Mouse (Mus musculus) neural tube, embryonic 11.5 days (tissue): Measurements from ENCODE around the gene Lrp1. TPM values are rescaled to one million over a fixed set of nuclear protein-coding genes. Genes with fewer than 3 reads are reported as not detected.

Experiments
- ATAC-seq: fragments of 200-750 bp; cut with Nextera tagmentation; 2 replicates; pipeline ENCODE4 v1.8.0; 2017; ENCODE audit warnings: moderate number of reproducible peaks, mild to moderate bottlenecking, moderate TSS enrichment, moderate library complexity; ENCODE audit not compliant: insufficient read depth, low FRiP score, low TSS enrichment
- DNase-seq: peaks from one replicate; pipeline ENCODE4 v3.0.0-alpha.2; 2015; ENCODE audit warnings: low spot score
- H3K27ac ChIP-seq: fragments of 300-500 bp; sonication (generic); 2 replicates; pipeline ENCODE4 v1.5.1; 2014; ENCODE audit warnings: low read depth, mild to moderate bottlenecking, low read length
- H3K27me3 ChIP-seq: fragments of 300-500 bp; sonication (generic); 2 replicates; pipeline ENCODE4 v1.6.1; 2014; ENCODE audit warnings: mild to moderate bottlenecking, low read length, mixed read lengths; ENCODE audit not compliant: control insufficient read depth, insufficient read depth
- H3K36me3 ChIP-seq: fragments of 300-500 bp; sonication (generic); 2 replicates; pipeline ENCODE4 v1.6.1; 2014; ENCODE audit warnings: mild to moderate bottlenecking, low read length, moderate library complexity, mixed read lengths; ENCODE audit not compliant: control insufficient read depth, insufficient read depth
- H3K4me1 ChIP-seq: fragments of 300-500 bp; sonication (generic); 2 replicates; pipeline ENCODE4 v1.6.1; 2014; ENCODE audit warnings: low read length, mixed read lengths; ENCODE audit not compliant: control insufficient read depth, insufficient read depth
- H3K4me2 ChIP-seq: fragments of 300-500 bp; sonication (generic); 2 replicates; pipeline ENCODE4 v1.6.1; 2014; ENCODE audit warnings: low read depth, mild to moderate bottlenecking, moderate library complexity
- H3K4me3 ChIP-seq: fragments of 300-500 bp; sonication (generic); 2 replicates; pipeline ENCODE4 v1.5.1; 2014; ENCODE audit warnings: low read depth, low read length
- H3K9ac ChIP-seq: fragments of 300-500 bp; sonication (generic); 2 replicates; pipeline ENCODE4 v1.6.1; 2014; ENCODE audit warnings: mild to moderate bottlenecking, low read length
- H3K9me3 ChIP-seq: fragments of 300-500 bp; sonication (generic); 2 replicates; pipeline ENCODE4 v1.6.1; 2016; ENCODE audit warnings: low read length; ENCODE audit not compliant: control insufficient read depth
- whole genome bisulfite sequencing: fragments of 180-500 bp; shearing (Covaris S2); extraction: QIAGEN DNeasy Blood & Tissue Kit; methylation state at CpG from one replicate; pipeline ENCODE4 v1.1.7; 2014; 5-methylcytosine and 5-hydroxymethylcytosine counted together
- polyA plus RNA-seq: library from polyadenylated mRNA; unstranded; fragments of >200 nt; fragmentation: Nextera tagmentation; extraction: Ambion mirVana; gene quantifications from 2 replicates; pipeline ENCODE4 v1.2.1, GENCODE M21; 2014

Gene Lrp1
- polyA plus RNA-seq, 1 experiment from 2014 or later, result 68.2 TPM

GRCm38 (mm10) chr10:127612079-127612775, 8.7 kb downstream of the Lrp1 start:
- no peak for ATAC-seq
- no peak overlapping the region for H3K9ac ChIP-seq
- H3K9me3 ChIP-seq, result no peaks in the 10 kb centered on the region
- H3K4me3 ChIP-seq, result no peak overlapping the region
- H3K4me1 ChIP-seq, result peaks cover 26% of the 10 kb centered on the region
- H3K27me3 ChIP-seq, result no peaks in the 10 kb centered on the region
- WGBS, result 89% methylated on average over 14 of the region's 14 CpGs
- H3K36me3 ChIP-seq, result peaks cover 15% of the 10 kb centered on the region
- H3K4me2 ChIP-seq, result no peak overlapping the region
- H3K27ac ChIP-seq, result no peak overlapping the region
- no peak for DNase-seq

- no peak overlapping the region for H3K4me2 ChIP-seq
- DNase-seq (no peak), ATAC-seq (no peak)
- H3K27me3 ChIP-seq, result no peaks in the 10 kb centered on the region
- H3K36me3 ChIP-seq, result peaks cover 19% of the 10 kb centered on the region
- H3K9me3 ChIP-seq, result no peaks in the 10 kb centered on the region
- no peak overlapping the region for H3K9ac ChIP-seq
- H3K27ac ChIP-seq, result no peak overlapping the region
- 91% methylated on average over 9 of the region's 9 CpGs for WGBS
- no peak overlapping the region for H3K4me3 ChIP-seq
- H3K4me1 ChIP-seq, result peaks cover 10% of the 10 kb centered on the region
Measured at GRCm38 (mm10) chr10:127610066-127610415, 10.9 kb downstream of the Lrp1 start.

- Histone ChIP-seq H3K9ac (no peak overlapping the region), H3K27ac (no peak overlapping the region), H3K36me3 (peaks cover 22% of the 10 kb centered on the region), H3K4me2 (no peak overlapping the region), H3K4me3 (no peak overlapping the region), H3K9me3 (no peaks in the 10 kb centered on the region), H3K27me3 (no peaks in the 10 kb centered on the region), H3K4me1 (peaks cover 5% of the 10 kb centered on the region; the same call in 1 of the 2 replicates)
- ATAC-seq (no peak), DNase-seq (no peak)
- WGBS, result 66% methylated on average over 9 of the region's 9 CpGs
Measured at GRCm38 (mm10) chr10:127609415-127610065, 11.4 kb downstream of the Lrp1 start.

- WGBS, result 94% methylated on average over 7 of the region's 7 CpGs
- ATAC-seq (no peak), DNase-seq (no peak)
- Histone ChIP-seq H3K27ac (no peak overlapping the region), H3K9me3 (no peaks in the 10 kb centered on the region), H3K4me3 (no peak overlapping the region), H3K27me3 (no peaks in the 10 kb centered on the region), H3K4me1 (no peaks in the 10 kb centered on the region), H3K36me3 (peaks cover 23% of the 10 kb centered on the region), H3K4me2 (no peak overlapping the region), H3K9ac (no peak overlapping the region)
Measured at GRCm38 (mm10) chr10:127607059-127607458, 13.9 kb downstream of the Lrp1 start.

- Histone ChIP-seq H3K27ac (no peak overlapping the region), H3K27me3 (no peaks in the 10 kb centered on the region), H3K9ac (no peak overlapping the region), H3K4me2 (no peak overlapping the region), H3K9me3 (no peaks in the 10 kb centered on the region), H3K36me3 (peaks cover 15% of the 10 kb centered on the region), H3K4me3 (no peak overlapping the region), H3K4me1 (no peaks in the 10 kb centered on the region)
- ATAC-seq (no peak), DNase-seq (no peak)
- WGBS, result 94% methylated on average over 9 of the region's 9 CpGs
Measured at GRCm38 (mm10) chr10:127605756-127606155, 15.2 kb downstream of the Lrp1 start.

- H3K4me3 ChIP-seq, result no peak overlapping the region
Measured at GRCm38 (mm10) chr10:127605251-127605547, 15.7 kb downstream of the Lrp1 start.

GRCm38 (mm10) chr10:127604465-127605250, 16.3 kb downstream of the Lrp1 start:
- Histone ChIP-seq H3K4me1 (no peaks in the 10 kb centered on the region), H3K27me3 (no peaks in the 10 kb centered on the region), H3K4me3 (no peak overlapping the region), H3K27ac (no peak overlapping the region), H3K9me3 (no peaks in the 10 kb centered on the region), H3K4me2 (no peak overlapping the region), H3K36me3 (peaks cover 15% of the 10 kb centered on the region), H3K9ac (no peak overlapping the region)
- 65% methylated on average over 15 of the region's 15 CpGs for WGBS
- DNase-seq, result no peak
- no peak for ATAC-seq

More at GRCm38 (mm10) chr10:127605251-127605547, 15.7 kb downstream of the Lrp1 start:
- DNase-seq (no peak), ATAC-seq (no peak)
- H3K4me2 ChIP-seq, result no peak overlapping the region
- H3K9me3 ChIP-seq, result no peaks in the 10 kb centered on the region
- H3K27me3 ChIP-seq, result no peaks in the 10 kb centered on the region
- H3K9ac ChIP-seq, result no peak overlapping the region
- peaks cover 15% of the 10 kb centered on the region for H3K36me3 ChIP-seq
- no peaks in the 10 kb centered on the region for H3K4me1 ChIP-seq
- 77% methylated on average over 8 of the region's 8 CpGs for WGBS
- no peak overlapping the region for H3K27ac ChIP-seq

GRCm38 (mm10) chr10:127603437-127604371, 17.2 kb downstream of the Lrp1 start:
- H3K9ac ChIP-seq, result no peak overlapping the region
- no peak for DNase-seq
- 77% methylated on average over 13 of the region's 13 CpGs for WGBS
- H3K9me3 ChIP-seq, result no peaks in the 10 kb centered on the region
- H3K27ac ChIP-seq, result no peak overlapping the region
- H3K4me2 ChIP-seq, result no peak overlapping the region
- H3K4me3 ChIP-seq, result no peak overlapping the region
- no peaks in the 10 kb centered on the region for H3K4me1 ChIP-seq
- ATAC-seq, result no peak
- no peaks in the 10 kb centered on the region for H3K27me3 ChIP-seq
- H3K36me3 ChIP-seq, result peaks cover 15% of the 10 kb centered on the region
